Mouse (Mus musculus) limb, embryonic 15.5 days (tissue): Measurements from ENCODE around the gene Pak4. TPM values are rescaled to one million over a fixed set of nuclear protein-coding genes. Genes with fewer than 3 reads are reported as not detected.
"Not testable (repeated sequence)": the region's sequence is repeated elsewhere in the genome, so short reads cannot be mapped to it uniquely, and the experiment has no call there.

Experiments used
- ATAC-seq: fragments of 200-750 bp; cut with Nextera tagmentation; 2 replicates; pipeline ENCODE4 v1.8.0; 2017; ENCODE audit warnings: low read depth, moderate TSS enrichment; ENCODE audit not compliant: insufficient number of reproducible peaks, low FRiP score, low TSS enrichment
- H3K27ac ChIP-seq: fragments of 300-500 bp; sonication (generic); 2 replicates; pipeline ENCODE4 v1.5.1; 2015; ENCODE audit warnings: moderate library complexity, mild to moderate bottlenecking, inconsistent platforms
- H3K27me3 ChIP-seq: fragments of 300-500 bp; sonication (generic); 2 replicates; pipeline ENCODE4 v1.6.1; 2015; ENCODE audit warnings: inconsistent platforms
- H3K36me3 ChIP-seq: fragments of 300-500 bp; sonication (generic); 2 replicates; pipeline ENCODE4 v1.6.1; 2015; ENCODE audit warnings: inconsistent platforms
- H3K4me1 ChIP-seq: fragments of 300-500 bp; sonication (generic); 2 replicates; pipeline ENCODE4 v1.6.1; 2015; ENCODE audit warnings: inconsistent platforms
- H3K4me2 ChIP-seq: fragments of 300-500 bp; sonication (generic); 2 replicates; pipeline ENCODE4 v1.6.1; 2015; ENCODE audit warnings: mild to moderate bottlenecking, inconsistent platforms
- H3K4me3 ChIP-seq: fragments of 300-500 bp; sonication (generic); 2 replicates; pipeline ENCODE4 v1.5.1; 2015; ENCODE audit warnings: mild to moderate bottlenecking, inconsistent platforms
- H3K9ac ChIP-seq: fragments of 300-500 bp; sonication (generic); 2 replicates; pipeline ENCODE4 v1.6.1; 2015; ENCODE audit warnings: inconsistent platforms
- H3K9me3 ChIP-seq: fragments of 300-500 bp; sonication (generic); 2 replicates; pipeline ENCODE4 v1.6.1; 2016; ENCODE audit warnings: inconsistent platforms
- whole genome bisulfite sequencing: fragments of 180-500 bp; shearing (Covaris S2); methylation state at CpG from one replicate; pipeline ENCODE4 v1.1.7; 2015; 5-methylcytosine and 5-hydroxymethylcytosine counted together
- microRNA-seq: library from miRNA; unstranded; fragments of <30 nt; microRNA quantifications from one replicate; pipeline ENCODE4, GENCODE M21; 2016
- polyA plus RNA-seq: library from polyadenylated mRNA; unstranded; fragments of >200 nt; fragmentation: Nextera tagmentation; extraction: Ambion mirVana; gene quantifications from 2 replicates; pipeline ENCODE4 v1.2.1, GENCODE M21; 2015

The Pak4 gene
- polyA plus RNA-seq, 1 experiment from 2014 or later = 34.9 TPM

- Histone ChIP-seq H3K27me3 (no peaks in the 10 kb centered on the region), H3K9me3 (no peaks in the 10 kb centered on the region), H3K27ac (no peak overlapping the region), H3K4me2 (no peak overlapping the region), H3K36me3 (no peaks in the 10 kb centered on the region), H3K4me1 (peaks cover 7% of the 10 kb centered on the region; the same call in 1 of the 2 replicates), H3K4me3 (no peak overlapping the region), H3K9ac (no peak overlapping the region)
- WGBS = 5% methylated on average over 19 of the region's 19 CpGs
- ATAC-seq = no peak
Measured at GRCm38 (mm10) chr7:28527922-28528719, 69.9 kb downstream of the Pak4 start.

DNA sequence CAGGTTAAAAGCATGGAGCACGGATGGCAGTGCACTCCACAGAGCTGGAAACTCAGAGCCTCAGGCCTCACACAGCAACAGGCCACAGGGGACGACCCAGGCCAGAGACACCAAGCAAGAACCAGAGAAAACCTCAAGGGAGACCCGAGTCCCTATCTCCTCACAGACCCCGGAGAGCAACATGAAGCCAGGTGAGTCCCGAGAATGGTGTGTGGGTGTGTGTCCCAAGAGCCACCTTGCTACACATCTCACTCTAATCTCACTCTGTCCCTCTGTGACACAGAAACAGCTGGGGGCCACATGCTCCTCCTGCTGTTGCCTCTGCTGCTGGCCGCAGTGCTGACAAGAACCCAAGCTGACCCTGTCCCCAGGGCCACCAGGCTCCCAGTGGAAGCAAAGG, 75.4 kb downstream of the Pak4 start, which contains the start of gene Ifnl3:
Ifnl3 (plus strand) TSS at position 301 of the 400 bp plus-strand sequence.
- not testable (repeated sequence) for H3K4me3 ChIP-seq, H3K4me2 ChIP-seq, H3K27me3 ChIP-seq, ATAC-seq, H3K36me3 ChIP-seq, H3K27ac ChIP-seq, H3K9me3 ChIP-seq, H3K4me1 ChIP-seq, H3K9ac ChIP-seq
- 62% methylated on average over 5 of the region's 6 CpGs for WGBS

DNA sequence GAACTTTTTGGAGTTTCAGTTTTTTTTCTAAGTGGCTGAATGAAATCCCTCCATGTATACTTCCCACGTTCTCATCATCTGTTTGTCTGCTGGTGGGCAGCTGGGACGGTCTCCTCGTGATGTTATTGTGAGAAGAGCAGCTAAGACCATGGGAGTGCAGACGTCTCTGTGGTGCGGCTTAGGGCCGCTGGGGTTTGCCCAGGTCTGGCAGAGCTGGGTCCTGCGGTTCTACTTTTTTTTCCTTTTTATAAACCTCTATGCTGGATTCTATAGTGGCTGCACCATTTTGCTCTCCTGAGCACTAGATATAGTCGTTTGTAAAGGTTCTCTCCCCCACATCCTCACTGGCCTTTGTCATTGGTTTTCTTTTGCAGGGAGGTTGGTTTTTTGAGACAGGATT, 86.5 kb downstream of the Pak4 start:
- H3K9ac ChIP-seq = no peak overlapping the region
- 75% methylated on average over 8 of the region's 8 CpGs for WGBS
- H3K27ac ChIP-seq = no peak overlapping the region
- H3K9me3 ChIP-seq = no peaks in the 10 kb centered on the region
- H3K36me3 ChIP-seq = no peaks in the 10 kb centered on the region
- no peaks in the 10 kb centered on the region for H3K4me1 ChIP-seq
- no peak overlapping the region for H3K4me3 ChIP-seq
- ATAC-seq = no peak
- H3K4me2 ChIP-seq = no peak overlapping the region
- H3K27me3 ChIP-seq = no peaks in the 10 kb centered on the region

DNA sequence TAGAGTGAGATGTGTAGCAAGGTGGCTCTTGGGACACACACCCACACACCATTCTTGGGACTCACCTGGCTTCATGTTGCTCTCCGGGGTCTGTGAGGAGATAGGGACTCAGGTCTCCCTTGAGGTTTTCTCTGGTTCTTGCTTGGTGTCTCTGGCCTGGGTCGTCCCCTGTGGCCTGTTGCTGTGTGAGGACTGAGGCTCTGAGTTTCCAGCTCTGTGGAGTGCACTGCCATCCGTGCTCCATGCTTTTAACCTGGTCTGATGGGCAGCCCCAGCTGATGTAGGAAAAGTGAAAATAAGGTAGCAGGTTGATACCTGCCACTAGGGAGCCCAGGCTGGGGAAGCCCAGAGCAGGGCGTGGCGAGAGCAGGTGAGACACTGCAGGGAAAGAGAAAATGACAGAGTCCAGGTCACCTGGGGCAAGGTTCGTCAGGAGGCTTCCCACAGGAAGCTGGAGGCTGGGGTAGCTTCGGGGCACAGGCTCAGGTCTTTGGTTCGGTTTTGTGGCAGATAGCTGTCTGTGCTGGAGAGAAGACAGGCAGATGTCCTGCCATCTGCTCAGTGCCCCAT, 87.5 kb downstream of the Pak4 start, which contains the start of gene Ifnl2:
Ifnl2 (minus strand) TSS at position 51 of the 570 bp plus-strand sequence.
- H3K36me3 ChIP-seq, ATAC-seq, H3K9ac ChIP-seq, H3K27ac ChIP-seq, H3K27me3 ChIP-seq, H3K4me1 ChIP-seq, H3K4me2 ChIP-seq, H3K4me3 ChIP-seq, H3K9me3 ChIP-seq: not testable (repeated sequence)
- WGBS = 55% methylated on average over 8 of the region's 8 CpGs

DNA sequence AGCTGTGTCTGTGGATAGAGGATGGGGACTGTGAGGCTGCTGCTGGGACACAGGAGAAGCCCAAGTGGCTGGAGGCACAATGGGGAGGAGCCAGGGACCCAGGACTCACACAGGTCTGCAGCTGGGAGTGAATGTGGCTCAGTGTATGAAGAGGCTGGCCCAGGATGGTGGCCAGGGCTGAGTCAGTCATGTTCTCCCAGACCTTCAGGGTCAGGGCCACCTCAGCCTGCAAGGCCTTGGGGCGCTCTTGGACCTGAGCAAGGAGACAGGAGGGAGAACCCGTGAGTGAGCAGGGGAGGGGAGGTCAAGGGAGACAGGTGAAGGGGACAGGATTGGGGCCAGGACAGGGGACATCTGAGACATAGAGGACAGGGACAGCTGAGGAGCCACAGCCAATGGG, 88.9 kb downstream of the Pak4 start:
- not testable (repeated sequence) for H3K27ac ChIP-seq, H3K9ac ChIP-seq, H3K4me3 ChIP-seq, H3K4me2 ChIP-seq, H3K9me3 ChIP-seq, H3K36me3 ChIP-seq, ATAC-seq, H3K27me3 ChIP-seq, H3K4me1 ChIP-seq
- 62% methylated on average over 2 of the region's 2 CpGs for WGBS

Small RNAs within 50 kb of the gene (microRNA-seq; reads per million reads assigned to microRNA genes)
- not detected for gene Mir7049

Other genes starting within 250 kb of the Pak4 start
- gene Rps16, start 247.5 kb downstream of the Pak4 start, polyA plus RNA-seq = 822 and 1,022 TPM in 2 replicates
- 54.4 and 54.8 TPM in 2 replicates for gene Plekhg2, start 225.6 kb downstream of the Pak4 start, polyA plus RNA-seq
- gene Zfp36, start 217.9 kb downstream of the Pak4 start, polyA plus RNA-seq = 22.8 and 26.0 TPM in 2 replicates
- gene Med29, start 205.5 kb downstream of the Pak4 start, polyA plus RNA-seq = 44.8 and 45.1 TPM in 2 replicates
- gene Paf1, start 205.2 kb downstream of the Pak4 start, polyA plus RNA-seq = 67.6 and 73.4 TPM in 2 replicates
- gene Gmfg, start 160.7 kb downstream of the Pak4 start, polyA plus RNA-seq = 18.1 and 19.3 TPM in 2 replicates
- 3.1 and 3.5 TPM in 2 replicates for gene Lrfn1, start 146.2 kb downstream of the Pak4 start, polyA plus RNA-seq
- gene Ifnl2, start 87.7 kb downstream of the Pak4 start, polyA plus RNA-seq = not detected in 2 replicates
- not detected in 2 replicates for gene Ifnl3, start 75.3 kb downstream of the Pak4 start, polyA plus RNA-seq
- not detected in 2 replicates for gene Sycn, start 57.3 kb downstream of the Pak4 start, polyA plus RNA-seq
- 1.6 and 2.3 TPM in 2 replicates for gene Nccrp1, start 50.9 kb downstream of the Pak4 start, polyA plus RNA-seq
- 26.3 and 28.3 TPM in 2 replicates for gene Samd4b, start within 50 bp of the Pak4 start, polyA plus RNA-seq
- 1.8 and 1.9 TPM in 2 replicates for gene Acp7, start 33.1 kb upstream of the Pak4 start, polyA plus RNA-seq
- 6.2 and 7.2 TPM in 2 replicates for gene Fbxo27, start 94.7 kb upstream of the Pak4 start, polyA plus RNA-seq
- 27.2 and 37.3 TPM in 2 replicates for gene Fbxo17, start 118.6 kb upstream of the Pak4 start, polyA plus RNA-seq
- 112 and 125 TPM in 2 replicates for gene Mrps12, start 143.6 kb upstream of the Pak4 start, polyA plus RNA-seq
- gene Sars2, start 143.8 kb upstream of the Pak4 start, polyA plus RNA-seq = 20.1 and 24.1 TPM in 2 replicates
- gene Ccer2, start 158.0 kb upstream of the Pak4 start, polyA plus RNA-seq = 0.82 and 1.9 TPM in 2 replicates
- gene Sirt2, start 168.6 kb upstream of the Pak4 start, polyA plus RNA-seq = 79.8 and 96.9 TPM in 2 replicates
- gene Nfkbib, start 169.3 kb upstream of the Pak4 start, polyA plus RNA-seq = 41.5 and 49.2 TPM in 2 replicates
- gene Rinl, start 190.8 kb upstream of the Pak4 start, polyA plus RNA-seq = 4.7 and 5.6 TPM in 2 replicates
- 201 and 221 TPM in 2 replicates for gene Hnrnpl, start 210.4 kb upstream of the Pak4 start, polyA plus RNA-seq
- gene Ech1, start 227.0 kb upstream of the Pak4 start, polyA plus RNA-seq = 217 and 232 TPM in 2 replicates
- 11.6 and 13.8 TPM in 2 replicates for gene Lgals4, start 235.7 kb upstream of the Pak4 start, polyA plus RNA-seq